Mouse (Mus musculus) CH12.LX (cell line): ENCODE data around the gene Peli1. TPM values are rescaled to one million over a fixed set of nuclear protein-coding genes. Genes with fewer than 3 reads are reported as not detected.

Source experiments
- DNase-seq: peaks from one replicate; pipeline ENCODE4 v3.0.0-alpha.2; 2013; ENCODE audit errors: extremely low read depth
- H3K27ac ChIP-seq: 2 replicates; pipeline ENCODE4 v1.5.1; 2012; ENCODE audit warnings: low read depth, mild to moderate bottlenecking, control low read depth, moderate library complexity; ENCODE audit not compliant: insufficient read depth
- H3K27me3 ChIP-seq: replicated peaks from 2 replicates; pipeline ENCODE3; 2012; ENCODE audit warnings: inconsistent platforms
- H3K36me3 ChIP-seq, 2 experiments: replicated peaks in 1 of 2; 2 replicates each; pipeline versions ENCODE3 to v1.6.1; 2012; ENCODE audit warnings: inconsistent platforms in 1 of 2, low read length in 1 of 2, mild to moderate bottlenecking in 1 of 2, mixed read lengths in 1 of 2, moderate library complexity in 1 of 2; ENCODE audit not compliant: control insufficient read depth in 1 of 2, insufficient read depth in 1 of 2
- H3K4me1 ChIP-seq, 2 experiments: 2 replicates each; pipeline ENCODE4 v1.6.1; 2012; ENCODE audit warnings: inconsistent platforms in 1 of 2, moderate library complexity in 1 of 2; ENCODE audit not compliant: insufficient read depth in 2 of 2, control insufficient read depth in 1 of 2
- H3K4me2 ChIP-seq: 2 replicates; pipeline ENCODE4 v1.6.1; 2012; ENCODE audit warnings: low read depth, mild to moderate bottlenecking, control low read depth; ENCODE audit not compliant: poor library complexity, insufficient read depth, severe bottlenecking
- H3K4me3 ChIP-seq, 3 experiments: fragments of 150-350 bp in 1 of 3; sonication (generic) in 1 of 3; replicated peaks in 1 of 3; 2 replicates each; pipeline versions ENCODE3 to v1.5.1; 2011 to 2012; ENCODE audit warnings: low read depth in 2 of 3, low read length in 2 of 3, mild to moderate bottlenecking in 2 of 3, moderate library complexity in 2 of 3, control low read depth in 1 of 3, improper control_type of control experiment in 1 of 3, inconsistent platforms in 1 of 3, mixed read lengths in 1 of 3; ENCODE audit not compliant: poor library complexity in 1 of 3
- H3K79me2 ChIP-seq: replicated peaks from 2 replicates; pipeline ENCODE4 v1.6.1; 2012; ENCODE audit warnings: mild to moderate bottlenecking, moderate library complexity; ENCODE audit not compliant: control insufficient read depth, poor library complexity, insufficient read depth, severe bottlenecking; ENCODE audit errors: extremely low read depth
- H3K9ac ChIP-seq: 2 replicates; pipeline ENCODE4 v1.6.1; 2012; ENCODE audit warnings: low read depth, mild to moderate bottlenecking, control low read depth, moderate library complexity; ENCODE audit not compliant: insufficient read depth
- H3K9me3 ChIP-seq: replicated peaks from 2 replicates; pipeline ENCODE3; 2012; ENCODE audit warnings: low read length, inconsistent platforms, mixed read lengths
- CHD1 ChIP-seq: IDR thresholded peaks from 2 replicates; pipeline ENCODE4 v1.6.1; 2012; ENCODE audit warnings: low read depth, low read length, improper control_type of control experiment, inconsistent platforms
- EP300 ChIP-seq: IDR thresholded peaks from 2 replicates; pipeline ENCODE4 v1.6.1; 2011; ENCODE audit warnings: low read length, improper control_type of control experiment
- ETS1 ChIP-seq: conservative IDR thresholded peaks from 2 replicates; pipeline ENCODE4 v1.6.1; 2012; ENCODE audit warnings: low read depth, mild to moderate bottlenecking, inconsistent platforms, low read length, improper control_type of control experiment, moderate library complexity
- GABPA ChIP-seq: IDR thresholded peaks from 2 replicates; pipeline ENCODE4 v1.6.1; 2012; ENCODE audit warnings: low read depth, low read length, improper control_type of control experiment, inconsistent platforms; ENCODE audit not compliant: insufficient replicate concordance
- JUN ChIP-seq: IDR thresholded peaks from 2 replicates; pipeline ENCODE4 v1.6.1; 2011; ENCODE audit warnings: low read depth, mild to moderate bottlenecking, low read length, improper control_type of control experiment, moderate library complexity; ENCODE audit not compliant: insufficient read depth
- MAFK ChIP-seq: IDR thresholded peaks from 2 replicates; pipeline ENCODE4 v1.6.1; 2011; ENCODE audit warnings: low read length, improper control_type of control experiment; ENCODE audit not compliant: insufficient replicate concordance
- NELFE ChIP-seq: IDR thresholded peaks from 2 replicates; pipeline ENCODE4 v1.6.1; 2011; ENCODE audit warnings: low read depth, low read length, improper control_type of control experiment
- POLR2A ChIP-seq: IDR thresholded peaks from 2 replicates; pipeline ENCODE4 v1.6.1; 2011; ENCODE audit warnings: low read depth, mild to moderate bottlenecking, improper control_type of control experiment, low read length
- TCF12 ChIP-seq: IDR thresholded peaks from 2 replicates; pipeline ENCODE4 v1.6.1; 2014; ENCODE audit warnings: low read depth, mild to moderate bottlenecking, inconsistent platforms, low read length, improper control_type of control experiment
- UBTF ChIP-seq: IDR thresholded peaks from 2 replicates; pipeline ENCODE4 v1.6.1; 2012; ENCODE audit warnings: low read depth, mild to moderate bottlenecking, inconsistent platforms, low read length, improper control_type of control experiment, moderate library complexity
- USF1 ChIP-seq: IDR thresholded peaks from 2 replicates; pipeline ENCODE4 v1.6.1; 2014; ENCODE audit warnings: low read depth, mild to moderate bottlenecking, inconsistent platforms, low read length, improper control_type of control experiment
- USF2 ChIP-seq: conservative IDR thresholded peaks from 2 replicates; pipeline ENCODE4 v1.6.1; 2011; ENCODE audit warnings: low read depth, low read length, improper control_type of control experiment
- ZC3H11A ChIP-seq: IDR thresholded peaks from 2 replicates; pipeline ENCODE4 v1.6.1; 2012; ENCODE audit warnings: low read depth, mild to moderate bottlenecking, inconsistent platforms, low read length, improper control_type of control experiment
- ZMIZ1 ChIP-seq: IDR thresholded peaks from 2 replicates; pipeline ENCODE4 v1.6.1; 2012; ENCODE audit warnings: low read depth, mild to moderate bottlenecking, inconsistent platforms, low read length, improper control_type of control experiment
- ZNF384 ChIP-seq: IDR thresholded peaks from 2 replicates; pipeline ENCODE4 v1.6.1; 2012; ENCODE audit warnings: low read depth, low read length, improper control_type of control experiment, inconsistent platforms
- dilution Hi-C: fragments of 300-500 bp; cut with MboI; formaldehyde crosslinking; loops from 2 replicates; pipeline ENCODE4 v1.14.3; 2020; ENCODE audit warnings: low sequenced_read_pairs; ENCODE audit not compliant: extremely low pct_unique_long_range_greater_than_20kb, extremely low pct_ligation_motif_present
- in situ Hi-C: fragments of 300-500 bp; cut with MboI; formaldehyde crosslinking; loops from 3 replicates; pipeline ENCODE4 v1.14.3; 2019; ENCODE audit warnings: low sequenced_read_pairs, low pct_ligation_motif_present, low pct_unique_long_range_greater_than_20kb, mixed read lengths
- polyA plus RNA-seq: library from polyadenylated mRNA; unstranded; fragments of >175 nt; gene quantifications from 2 replicates; pipeline ENCODE4 v1.2.1, GENCODE M21; 2012; ENCODE audit warnings: low read depth; ENCODE audit not compliant: insufficient read length
- total RNA-seq, 2 experiments: library from RNA; depleted of rRNA; stranded (reverse); fragments of 300-350 nt in 1 of 2; fragments of >200 nt in 1 of 2; gene quantifications; 2 replicates each; pipeline ENCODE4 v1.2.3; 2012 to 2014

The Peli1 gene
- total and polyA plus RNA-seq, 3 experiments: 6.7 to 25.9 (median 14.8) TPM

DNA sequence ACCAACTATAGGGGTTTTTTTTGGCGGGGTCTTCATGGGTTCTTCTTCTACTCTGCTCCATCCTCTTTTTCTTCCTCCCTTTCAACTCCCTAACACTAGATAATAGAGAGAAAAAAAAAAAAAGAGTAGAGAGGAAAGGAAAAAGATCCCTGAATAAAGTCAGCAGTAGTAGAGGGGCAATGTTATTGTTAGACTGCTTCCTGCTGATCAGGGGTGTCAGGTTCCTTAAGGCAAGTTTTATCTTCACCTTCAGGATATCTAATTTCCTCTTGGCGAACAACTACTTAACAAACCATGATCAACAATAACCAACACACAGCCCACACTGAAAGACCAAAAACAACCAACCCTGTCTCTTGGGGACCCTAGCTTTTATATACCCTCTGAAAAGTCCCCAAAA lies 31.3 kb downstream of the Peli1 start:
- no peak overlapping the region for H3K9ac ChIP-seq
- dilution Hi-C loops (no loop called here), in situ Hi-C loops (no loop called here)
- H3K4me1 ChIP-seq: peaks cover 0 to 16% of the 10 kb centered on the region in 2 experiments; a peak in 1 of 4 replicates
- H3K27ac ChIP-seq: no peak overlapping the region
- no peaks in the 10 kb centered on the region for H3K27me3 ChIP-seq
- peaks cover 0 to 15% of the 10 kb centered on the region in 2 experiments for H3K36me3 ChIP-seq
- no peak for DNase-seq
- no peak overlapping the region for H3K4me2 ChIP-seq
- TF ChIP-seq ETS1: no peak
- no peak for TF ChIP-seq JUN
- TF ChIP-seq ZMIZ1: no peak
- no peak for TF ChIP-seq USF2
- no peak for TF ChIP-seq EP300
- TF ChIP-seq UBTF: no peak
- TF ChIP-seq MAFK: no peak
- TF ChIP-seq ZC3H11A: no peak
- TF ChIP-seq USF1: no peak
- no peak for TF ChIP-seq NELFE
- TF ChIP-seq ZNF384: no peak
- TF ChIP-seq TCF12: no peak
- TF ChIP-seq GABPA: no peak
- TF ChIP-seq CHD1: no peak
- TF ChIP-seq POLR2A: no peak
- H3K4me3 ChIP-seq: no peak overlapping the region
- no peaks in the 10 kb centered on the region for H3K9me3 ChIP-seq
- H3K79me2 ChIP-seq: no peaks in the 10 kb centered on the region

DNA sequence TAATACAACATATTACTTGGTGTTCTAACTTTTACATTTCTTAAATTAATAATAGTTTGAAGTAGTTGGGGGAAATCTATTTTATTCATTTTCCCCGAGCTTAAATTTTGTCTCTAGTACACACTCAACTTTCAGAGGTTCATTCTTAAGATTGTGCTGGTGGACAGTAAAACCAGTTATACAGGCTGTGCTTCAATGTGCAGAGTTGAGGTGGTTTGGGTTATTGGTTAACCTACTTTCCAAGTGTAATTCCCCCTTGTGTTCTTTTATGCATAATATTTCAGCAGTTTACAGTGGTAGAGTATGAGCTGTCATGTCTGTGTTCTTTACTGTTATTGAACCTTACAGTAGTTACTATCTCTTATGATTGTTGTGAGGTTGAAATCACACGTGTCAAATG lies 40.6 kb downstream of the Peli1 start:
- Histone ChIP-seq H3K36me3 (peaks cover 3 to 16% of the 10 kb centered on the region in 2 experiments), H3K79me2 (peaks cover 22% of the 10 kb centered on the region; the same call in 1 of the 2 replicates), H3K9ac (no peak overlapping the region), H3K27me3 (no peaks in the 10 kb centered on the region), H3K9me3 (peaks cover 2% of the 10 kb centered on the region), H3K27ac (no peak overlapping the region), H3K4me2 (no peak overlapping the region), H3K4me1 (peaks cover 5 to 15% of the 10 kb centered on the region in 2 experiments; a peak in 3 of 4 replicates), H3K4me3 (no peak overlapping the region)
- DNase-seq: peak; percentile 17
- in situ Hi-C loops: no loop called here
- dilution Hi-C loops: no loop called here
- TF ChIP-seq TCF12: no peak
- TF ChIP-seq POLR2A: no peak
